Mouse (Mus musculus): ENCODE measurements around the gene Ramp2.

Ramp2 gene

GRCm38 (mm10) chr11:101233240-101233639, 12.6 kb upstream of the Ramp2 start:
- intact Hi-C loops (cut with DNase I) = loop anchor here (10.0 kb wide), 1 partner anchor 162 kb away; no protein-coding TSS in a partner anchor

GRCm38 (mm10) chr11:101234124-101234523, 11.7 kb upstream of the Ramp2 start:
- intact Hi-C loops (cut with DNase I) = loop anchor here (10.0 kb wide), 1 partner anchor 161 kb away; no protein-coding TSS in a partner anchor

- intact Hi-C loops (cut with DNase I) = loop anchor here (10.0 kb wide), 1 partner anchor 159 kb away; no protein-coding TSS in a partner anchor
Observed at GRCm38 (mm10) chr11:101235429-101235828, 10.4 kb upstream of the Ramp2 start.

- intact Hi-C loops (cut with DNase I) = loop anchor here (10.0 kb wide), 1 partner anchor 158 kb away; no protein-coding TSS in a partner anchor
Observed at GRCm38 (mm10) chr11:101236782-101237181, 9.0 kb upstream of the Ramp2 start.

GRCm38 (mm10) chr11:101238071-101238647, 7.7 kb upstream of the Ramp2 start:
- intact Hi-C loops (cut with DNase I) = loop anchor here (10.0 kb wide), 1 partner anchor 157 kb away; no protein-coding TSS in a partner anchor

GRCm38 (mm10) chr11:101245071-101245470, 757 bp upstream of the Ramp2 start:
- intact Hi-C loops (cut with DNase I) = no loop called here

- intact Hi-C loops (cut with DNase I) = no loop called here
Observed at GRCm38 (mm10) chr11:101246702-101247012, 829 bp downstream of the Ramp2 start.

- intact Hi-C loops (cut with DNase I) = loop anchor here (1.0 kb wide), 1 partner anchor 35 kb away; no protein-coding TSS in a partner anchor
Observed at GRCm38 (mm10) chr11:101247521-101248030, 1.7 kb downstream of the Ramp2 start.

GRCm38 (mm10) chr11:101248258-101248994, 2.6 kb downstream of the Ramp2 start:
- intact Hi-C loops (cut with DNase I) = loop anchor here (1.0 kb wide), 1 partner anchor 36 kb away; no protein-coding TSS in a partner anchor

GRCm38 (mm10) chr11:101251031-101251430, 5.2 kb downstream of the Ramp2 start:
- intact Hi-C loops (cut with DNase I) = no loop called here

GRCm38 (mm10) chr11:101252941-101253340, 7.1 kb downstream of the Ramp2 start:
- intact Hi-C loops (cut with DNase I) = no loop called here

GRCm38 (mm10) chr11:101253613-101254389, 8.0 kb downstream of the Ramp2 start, which contains the start of gene Vps25:
Vps25 (plus strand) TSS chr11:101253707.
- intact Hi-C loops (cut with DNase I) = no loop called here

GRCm38 (mm10) chr11:101255826-101256775, 10.3 kb downstream of the Ramp2 start:
- intact Hi-C loops (cut with DNase I) = no loop called here

- intact Hi-C loops (cut with DNase I) = no loop called here
Observed at GRCm38 (mm10) chr11:101259261-101259712, 13.5 kb downstream of the Ramp2 start.

GRCm38 (mm10) chr11:101259948-101260825, 14.4 kb downstream of the Ramp2 start, which contains the start of gene Wnk4:
Wnk4 (plus strand) TSS chr11:101260567.
- intact Hi-C loops (cut with DNase I) = loop anchor here (5.0 kb wide), 1 partner anchor 37 kb away; no protein-coding TSS in a partner anchor

- intact Hi-C loops (cut with DNase I) = loop anchor here (5.0 kb wide), 1 partner anchor 36 kb away; no protein-coding TSS in a partner anchor
Observed at GRCm38 (mm10) chr11:101260826-101261380, 15.1 kb downstream of the Ramp2 start.

GRCm38 (mm10) chr11:101262272-101262967, 16.6 kb downstream of the Ramp2 start:
- intact Hi-C loops (cut with DNase I) = loop anchor here (5.0 kb wide), 1 partner anchor 35 kb away; no protein-coding TSS in a partner anchor

Measured in adrenal gland (tissue).